Mouse (Mus musculus): ENCODE data around the gene Pip5k1c.

Pip5k1c gene

GRCm38 (mm10) chr10:81292554-81293333 is at the start of gene Pip5k1c:
TSS of gene Pip5k1c (plus strand) at chr10:81292963.
- DNase-seq, result peak; percentile 99 to 100

DNA sequence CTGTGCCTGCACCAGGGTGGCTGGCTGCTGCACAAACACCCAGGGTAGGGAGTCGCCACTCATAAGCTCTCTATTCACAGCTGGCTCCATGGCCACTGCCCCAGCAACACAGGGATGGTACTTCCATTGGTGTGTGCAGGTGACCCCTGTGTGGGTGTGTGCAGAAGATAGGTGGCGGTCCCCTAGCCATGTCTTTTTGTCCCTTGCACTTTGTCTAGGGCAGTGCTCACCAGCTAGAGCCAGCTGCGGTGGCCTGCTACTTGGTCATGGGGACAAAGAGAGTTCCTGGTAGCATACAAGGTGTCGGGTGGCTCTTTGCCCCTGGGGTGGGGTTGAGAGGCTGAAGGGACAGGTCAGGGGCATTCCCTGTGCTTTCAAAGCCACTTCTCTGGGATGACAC is 48.6 kb upstream of the Pip5k1c start:
- DNase-seq, result peak in 1 of 2 experiments; percentile 8

- peak; percentile 88 to 89 for DNase-seq
Observed at GRCm38 (mm10) chr10:81244595-81244994, 48.2 kb upstream of the Pip5k1c start.

- peak in 1 of 2 experiments; percentile 18 for DNase-seq
Observed at GRCm38 (mm10) chr10:81245166-81245565, 47.6 kb upstream of the Pip5k1c start.

DNA sequence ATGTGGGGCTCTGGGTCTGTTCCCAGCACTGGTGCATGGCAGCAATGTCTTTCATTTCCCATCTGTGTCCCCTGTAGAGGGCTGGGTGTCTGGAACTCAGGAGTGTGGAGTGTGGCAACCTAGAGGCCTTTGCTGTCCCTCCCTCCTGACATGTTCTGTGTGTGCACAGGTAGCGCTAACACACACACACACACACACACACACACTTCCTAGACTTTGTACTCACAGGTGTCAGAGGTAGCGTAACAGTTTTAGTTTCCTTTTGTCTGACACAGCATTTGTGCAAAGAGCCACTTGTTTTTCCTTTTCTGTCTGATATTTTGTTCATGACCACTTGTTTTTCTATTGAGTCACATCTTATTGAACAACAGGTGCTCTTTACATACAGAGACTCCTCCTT is 45.0 kb upstream of the Pip5k1c start:
- DNase-seq, result no peak

GRCm38 (mm10) chr10:81249442-81249841 is 43.3 kb upstream of the Pip5k1c start:
- DNase-seq, result no peak

- peak; percentile 59 to 63 for DNase-seq
Observed at GRCm38 (mm10) chr10:81252424-81253419, 40.0 kb upstream of the Pip5k1c start, which contains the start of gene Matk. TSS of gene Matk (plus strand) at chr10:81252935.

DNA sequence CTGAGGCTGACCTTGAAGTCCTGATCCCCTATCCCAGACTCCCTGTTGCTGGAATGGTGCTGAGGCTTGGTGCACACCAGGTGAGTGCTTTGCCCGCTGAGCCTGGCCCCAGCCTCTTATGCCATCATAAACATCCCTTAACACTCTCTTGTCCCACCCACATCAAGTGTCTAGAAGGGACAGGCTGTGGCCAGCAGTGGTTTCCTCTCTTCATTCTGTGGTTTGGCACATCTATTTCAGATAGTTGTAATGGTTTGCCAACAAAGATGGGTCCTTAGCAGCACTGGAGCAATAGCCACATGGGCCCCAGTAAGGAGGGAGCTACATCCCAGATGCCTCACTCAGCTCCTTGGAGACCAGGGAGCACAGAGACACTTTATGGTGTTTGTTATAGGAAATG is 37.9 kb upstream of the Pip5k1c start:
- DNase-seq, result no peak

- DNase-seq, result peak; percentile 49 to 52
Observed at GRCm38 (mm10) chr10:81257158-81258039, 35.4 kb upstream of the Pip5k1c start.

DNA sequence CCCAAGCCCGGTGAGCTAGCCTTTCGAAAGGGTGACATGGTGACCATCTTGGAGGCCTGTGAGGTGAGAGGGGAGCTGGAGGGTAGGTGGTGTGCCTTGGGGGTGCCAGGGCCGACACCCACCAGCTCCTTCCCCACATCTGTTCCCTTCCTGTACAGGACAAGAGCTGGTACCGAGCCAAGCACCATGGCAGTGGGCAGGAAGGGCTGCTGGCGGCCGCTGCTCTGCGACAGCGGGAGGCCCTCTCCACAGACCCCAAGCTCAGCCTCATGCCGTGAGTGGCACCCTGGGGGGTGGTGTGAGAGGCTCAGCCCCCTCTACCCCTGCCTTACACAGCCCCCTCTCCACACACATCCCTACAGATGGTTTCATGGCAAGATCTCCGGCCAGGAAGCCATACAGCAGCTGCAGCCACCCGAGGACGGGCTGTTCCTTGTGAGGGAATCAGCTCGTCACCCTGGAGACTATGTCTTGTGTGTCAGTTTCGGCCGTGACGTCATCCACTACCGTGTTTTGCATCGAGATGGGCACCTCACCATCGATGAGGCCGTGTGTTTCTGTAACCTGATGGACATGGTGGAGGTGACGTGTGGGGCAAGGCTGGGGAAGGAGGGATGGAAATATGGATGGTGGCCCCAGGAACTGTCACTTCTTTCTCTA is 33.4 kb upstream of the Pip5k1c start:
- no peak for DNase-seq

DNA sequence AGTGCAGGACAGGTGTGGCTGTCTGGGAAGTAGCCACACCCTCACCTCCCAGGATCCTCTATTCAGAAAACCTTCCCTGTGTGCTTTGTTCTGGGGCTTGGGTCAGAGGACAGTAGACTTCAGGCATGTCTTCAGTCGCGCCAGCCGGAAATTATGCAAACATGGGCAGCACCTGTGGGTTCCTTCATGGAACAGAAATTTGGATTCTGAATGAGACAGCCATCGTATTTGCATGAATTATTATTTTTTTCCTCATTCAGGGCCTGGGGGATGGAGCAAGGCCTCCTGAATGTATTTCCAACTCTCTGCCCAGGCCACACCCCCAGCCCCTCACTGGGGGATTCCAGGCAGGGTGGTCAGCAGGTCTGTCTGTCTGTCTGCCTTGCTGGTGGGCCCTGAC is 31.7 kb upstream of the Pip5k1c start:
- no peak for DNase-seq

DNA sequence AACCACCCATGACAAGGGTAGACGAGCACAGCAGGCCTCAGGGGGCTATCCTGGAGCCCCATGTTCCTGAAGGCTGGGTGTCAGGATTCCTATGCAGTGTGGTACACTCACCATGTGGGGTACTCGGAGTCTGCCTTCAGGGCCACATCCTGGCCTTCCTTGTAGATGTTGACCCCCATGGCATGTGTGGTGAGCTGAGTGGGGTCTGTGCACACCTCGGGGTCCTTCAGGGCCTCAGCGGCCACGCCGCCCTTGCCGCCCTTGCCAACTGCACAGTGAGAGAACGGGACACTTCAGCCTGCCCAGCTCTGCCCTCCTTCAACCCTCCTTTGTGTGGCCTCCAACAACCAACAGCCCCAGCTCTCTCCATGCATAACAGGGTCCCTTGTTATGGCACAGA is 27.2 kb upstream of the Pip5k1c start:
- DNase-seq, result no peak

- peak; percentile 97 for DNase-seq
Observed at GRCm38 (mm10) chr10:81266211-81267105, 26.3 kb upstream of the Pip5k1c start, which contains the start of the genes Mrpl54 and Apba3. TSS of gene Mrpl54 (minus strand) at chr10:81266934. TSS of gene Apba3 (plus strand) at chr10:81266960.

DNA sequence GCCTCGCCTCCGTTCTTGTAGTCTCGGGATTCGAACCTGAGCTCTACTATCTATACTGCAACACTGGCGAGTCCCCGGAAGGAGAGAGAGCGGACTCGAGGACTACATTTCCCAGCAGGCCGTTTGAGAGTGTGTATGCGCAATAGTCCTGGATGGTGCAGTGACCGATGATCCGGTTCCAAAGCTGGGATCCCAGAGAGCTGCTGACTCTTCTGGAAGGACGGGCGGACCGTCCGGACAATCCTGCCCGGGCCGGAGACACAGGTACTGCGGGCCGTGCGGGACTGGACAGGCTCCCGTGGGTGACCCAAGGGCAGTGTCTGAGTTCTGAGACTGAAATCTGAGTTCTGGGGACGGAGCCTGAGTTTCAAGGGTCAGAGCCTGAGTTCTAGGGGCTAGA is 24.7 kb upstream of the Pip5k1c start:
- peak; percentile 80 to 87 for DNase-seq

- no peak for DNase-seq
Observed at GRCm38 (mm10) chr10:81268643-81269412, 23.9 kb upstream of the Pip5k1c start.

DNA sequence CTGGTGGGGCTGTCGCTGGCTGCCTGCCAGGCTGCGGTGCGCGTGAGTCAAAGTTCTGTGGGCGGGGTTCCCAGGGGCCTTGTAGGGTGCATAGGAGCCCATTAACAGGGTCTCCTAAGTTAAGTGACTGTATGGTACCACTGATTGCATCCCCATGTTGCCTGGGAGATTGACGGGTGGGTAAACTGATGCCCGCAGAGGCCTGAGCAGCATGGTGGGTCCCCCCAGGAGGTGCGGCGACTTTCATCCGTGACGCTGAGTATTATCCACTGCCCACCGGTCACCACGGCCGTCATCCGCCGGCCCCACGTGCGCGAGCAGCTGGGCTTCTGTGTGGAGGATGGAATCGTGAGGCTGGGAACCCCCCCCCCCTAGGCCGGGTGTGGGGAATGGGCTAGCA is 20.4 kb upstream of the Pip5k1c start:
- DNase-seq, result no peak

DNA sequence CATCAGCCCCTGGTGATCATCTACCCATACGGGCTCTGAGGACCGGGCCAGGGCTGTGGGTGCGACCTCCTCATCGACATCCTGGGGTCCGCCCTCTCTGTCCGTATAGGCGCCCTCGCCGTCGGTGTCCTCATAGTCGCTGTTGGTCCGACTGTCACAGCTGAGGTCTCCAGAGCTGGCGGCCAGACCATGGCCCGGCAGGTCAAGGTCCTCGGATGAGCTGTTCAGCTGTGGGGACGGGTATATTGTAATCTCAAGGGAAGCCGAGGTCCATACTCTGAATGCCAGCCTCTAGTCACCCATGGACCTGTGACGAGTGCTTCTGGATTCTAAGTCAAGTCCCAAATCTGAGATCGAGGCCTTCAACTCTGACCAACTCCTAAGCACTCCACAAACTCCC is 18.9 kb upstream of the Pip5k1c start:
- DNase-seq, result no peak

DNA sequence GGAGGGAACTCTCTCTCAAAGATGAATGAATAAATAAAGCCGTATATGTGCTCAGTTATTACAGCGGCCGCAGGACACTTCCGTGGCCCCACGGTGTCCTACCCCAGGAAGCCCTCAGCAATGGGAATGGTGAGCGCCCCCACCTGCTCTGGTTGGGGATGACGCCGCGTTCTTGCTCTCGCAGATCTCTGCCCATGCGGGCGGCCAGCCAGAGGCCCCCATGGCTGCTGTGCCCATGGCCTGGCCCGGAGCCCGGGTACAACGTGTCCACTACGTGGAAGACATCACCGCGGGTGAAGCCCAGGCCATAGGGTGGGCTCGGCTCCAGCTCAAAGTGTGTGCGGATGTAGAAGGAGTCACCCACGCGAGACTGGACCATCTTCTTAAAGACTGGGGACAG is 15.1 kb upstream of the Pip5k1c start:
- peak in 1 of 2 experiments; percentile 32 for DNase-seq

DNA sequence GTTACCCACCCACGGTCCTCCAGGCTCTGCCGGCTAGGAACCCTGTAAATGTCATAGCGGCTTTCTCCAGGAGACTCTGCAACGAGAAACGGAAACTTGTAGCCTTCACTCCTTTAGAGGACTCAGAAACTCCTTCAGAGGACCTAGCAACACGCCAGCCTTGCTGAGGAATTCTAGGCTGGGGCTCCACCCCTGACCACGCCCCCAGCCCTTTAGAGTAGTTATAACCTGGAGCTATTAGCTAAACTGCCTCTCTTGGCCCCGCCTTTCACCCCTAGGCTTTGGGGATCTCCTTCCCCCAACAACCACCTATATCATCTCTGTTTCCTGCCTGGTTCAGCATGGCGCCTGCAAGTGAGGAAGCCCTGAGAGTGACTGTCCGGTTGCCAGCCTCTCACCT is 13.3 kb upstream of the Pip5k1c start:
- DNase-seq, result no peak

DNA sequence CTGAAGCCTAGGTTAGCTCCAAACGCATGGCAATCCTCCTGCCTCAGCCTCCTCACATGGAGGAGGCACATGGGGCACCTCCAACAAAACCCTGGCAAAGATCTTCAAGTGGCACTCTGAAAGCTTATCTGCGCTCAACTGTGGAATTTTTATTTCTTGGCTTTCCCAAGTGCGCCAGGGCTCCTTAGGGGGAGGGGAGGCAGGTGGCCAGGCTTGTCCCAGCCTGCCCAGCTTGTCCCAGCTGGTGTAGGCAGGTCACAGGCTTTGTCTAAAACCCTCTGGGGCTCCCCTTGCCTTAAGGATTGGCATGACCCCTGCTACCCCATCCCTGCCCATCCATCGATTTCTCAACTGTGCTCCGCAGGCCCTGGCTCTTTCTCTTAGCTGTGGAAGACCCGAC is 8.6 kb upstream of the Pip5k1c start:
- DNase-seq, result no peak

All from cerebellum, postnatal 36 days (tissue).